Mouse (Mus musculus) kidney, adult 2 months (tissue): ENCODE measurements around the gene Gm10024. TPM values are rescaled to one million over a fixed set of nuclear protein-coding genes. Genes with fewer than 3 reads are reported as not detected.
A peak's percentile ranks its signal among the peaks of the same experiment; 100 is the strongest.
"Not testable (repeated sequence)": the region's sequence is repeated elsewhere in the genome, so short reads cannot be mapped to it uniquely, and the experiment has no call there.

Experiments
- DNase-seq: peaks from one replicate; pipeline ENCODE4 v3.0.0; 2021
- H3K27ac ChIP-seq: fragments of 200-500 bp; 2 replicates; pipeline ENCODE4 v1.5.1; 2012; ENCODE audit warnings: low read depth, low read length, control low read depth, inconsistent platforms; ENCODE audit not compliant: insufficient read depth
- H3K27me3 ChIP-seq: fragments of 200-500 bp; replicated peaks from 2 replicates; pipeline ENCODE4 v1.6.1; 2012; ENCODE audit warnings: mild to moderate bottlenecking, moderate library complexity, low read length, inconsistent platforms; ENCODE audit not compliant: control insufficient read depth, insufficient read depth
- H3K36me3 ChIP-seq: fragments of 200-500 bp; 2 replicates; pipeline ENCODE4 v1.6.1; 2012; ENCODE audit warnings: mild to moderate bottlenecking, moderate library complexity, low read length, inconsistent platforms; ENCODE audit not compliant: control insufficient read depth, insufficient read depth
- H3K4me1 ChIP-seq: fragments of 200-500 bp; 2 replicates; pipeline ENCODE4 v1.6.1; 2011; ENCODE audit warnings: low read length; ENCODE audit not compliant: control insufficient read depth, insufficient read depth
- H3K4me3 ChIP-seq: fragments of 200-500 bp; 2 replicates; pipeline ENCODE4 v1.5.1; 2011; ENCODE audit warnings: mild to moderate bottlenecking, low read depth, low read length, control low read depth; ENCODE audit not compliant: insufficient read depth
- CTCF ChIP-seq: fragments of 200-500 bp; conservative IDR thresholded peaks from 2 replicates; pipeline ENCODE4 v1.5.1; 2011; ENCODE audit warnings: low read depth, mild to moderate bottlenecking, control low read depth, low read length, moderate library complexity, mixed read lengths; ENCODE audit not compliant: insufficient read depth, insufficient read length
- POLR2A ChIP-seq: fragments of 200-500 bp; IDR thresholded peaks from one replicate; pipeline ENCODE4 v1.6.1; 2011; ENCODE audit warnings: low read depth, low read length, control low read depth
- WGBS: fragments of 180-500 bp; shearing (Covaris S2); methylation state at CpG from one replicate; pipeline ENCODE4 v1.1.7; 2018; 5-methylcytosine and 5-hydroxymethylcytosine counted together
- polyA plus RNA-seq: library from polyadenylated mRNA; depleted of rRNA; stranded (reverse); fragments of >200 nt; gene quantifications from 2 replicates; pipeline ENCODE4 v1.2.3, GENCODE M21; 2012

Gene Gm10024
- polyA plus RNA-seq, 1 experiment, result not detected

DNA sequence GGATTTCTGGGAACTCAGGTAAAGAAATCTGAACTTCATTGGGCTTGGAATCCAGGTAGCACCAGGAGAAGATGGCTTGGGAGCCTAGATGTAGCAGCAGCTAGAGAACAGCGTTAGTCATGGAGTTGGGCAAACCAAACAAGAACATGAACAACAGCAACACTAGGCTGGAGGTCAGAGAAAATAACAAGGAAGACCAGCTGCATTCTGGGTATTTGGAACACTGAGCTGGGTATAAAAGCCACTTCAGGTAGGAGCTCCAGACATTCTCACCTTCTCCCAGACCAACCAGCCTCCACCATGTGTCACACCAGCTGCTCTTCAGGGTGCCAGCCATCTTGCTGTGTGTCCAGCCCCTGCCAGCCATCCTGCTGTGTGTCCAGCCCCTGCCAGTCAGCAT, 4.9 kb upstream of the Gm10024 start, which contains the start of gene Gm10272:
Gene Gm10272 (plus strand): TSS at position 301 of the 400 bp plus-strand sequence.
- DNase-seq, result no peak
- WGBS, result 95% methylated on average over 1 of the region's 1 CpGs
- Histone ChIP-seq H3K4me3 (no peak within 1 kb of the TSS), H3K27ac (no peak within 1 kb of the TSS), H3K36me3 (no peaks in the 10 kb centered on the region), H3K4me1 (no peaks in the 10 kb centered on the region), H3K27me3 (no peaks in the 10 kb centered on the region)
- TF ChIP-seq POLR2A (no peak), CTCF (no peak)

GRCm38 (mm10) chr10:77709831-77710230, 1.4 kb upstream of the Gm10024 start:
- Histone ChIP-seq H3K27ac (no peak overlapping the region), H3K4me1 (no peaks in the 10 kb centered on the region), H3K36me3 (no peaks in the 10 kb centered on the region), H3K27me3 (no peaks in the 10 kb centered on the region), H3K4me3 (no peak overlapping the region)
- no peak for DNase-seq
- TF ChIP-seq CTCF (no peak), POLR2A (no peak)
- WGBS, result 79% methylated on average over 3 of the region's 3 CpGs

GRCm38 (mm10) chr10:77713734-77714133, 2.5 kb downstream of the Gm10024 start:
- Histone ChIP-seq H3K27me3 (no peaks in the 10 kb centered on the region), H3K4me1 (no peaks in the 10 kb centered on the region), H3K27ac (no peak overlapping the region), H3K36me3 (no peaks in the 10 kb centered on the region), H3K4me3 (no peak overlapping the region)
- TF ChIP-seq CTCF (no peak), POLR2A (no peak)
- 61% methylated on average over 4 of the region's 4 CpGs for WGBS
- DNase-seq, result no peak

DNA sequence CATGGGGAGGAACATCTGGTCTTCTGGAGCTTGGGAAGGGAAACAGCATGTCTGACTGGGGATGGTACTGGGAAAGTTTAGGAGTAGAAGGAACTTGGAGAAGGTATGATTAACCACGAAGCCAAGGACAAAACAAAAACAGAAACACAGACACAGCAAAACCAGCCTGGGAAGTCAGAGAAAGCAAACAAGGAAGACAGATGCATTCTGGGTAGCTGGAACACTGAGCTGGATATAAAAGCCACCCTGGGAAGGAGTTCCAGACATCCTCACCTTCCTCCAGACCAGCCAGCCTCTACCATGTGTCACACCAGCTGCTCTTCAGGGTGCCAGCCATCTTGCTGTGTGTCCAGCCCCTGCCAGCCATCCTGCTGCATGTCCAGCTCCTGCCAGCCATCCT, 4.2 kb downstream of the Gm10024 start, which contains the start of gene Gm10142:
Gene Gm10142 (plus strand): TSS at position 301 of the 400 bp plus-strand sequence.
- Histone ChIP-seq H3K27me3 (no peaks in the 10 kb centered on the region), H3K4me1 (no peaks in the 10 kb centered on the region), H3K4me3 (no peak within 1 kb of the TSS), H3K36me3 (no peaks in the 10 kb centered on the region), H3K27ac (no peak within 1 kb of the TSS)
- no peak for TF ChIP-seq CTCF
- TF ChIP-seq POLR2A, result no peak
- no peak for DNase-seq
- 92% methylated on average over 1 of the region's 1 CpGs for WGBS

- not testable (repeated sequence) for DNase-seq, H3K27ac ChIP-seq, H3K4me1 ChIP-seq, H3K36me3 ChIP-seq, H3K27me3 ChIP-seq, H3K4me3 ChIP-seq
- 95% methylated on average over 1 of the region's 1 CpGs for WGBS
Measured at GRCm38 (mm10) chr10:77720299-77720698, 9.0 kb downstream of the Gm10024 start, which contains the start of gene Krtap12-1. TSS of gene Krtap12-1 (plus strand) at chr10:77720599.

GRCm38 (mm10) chr10:77724855-77725254, 13.6 kb downstream of the Gm10024 start:
- no peak overlapping the region for H3K27ac ChIP-seq
- no peak overlapping the region for H3K4me3 ChIP-seq
- TF ChIP-seq CTCF, result 0 out of 2 replicates have a peak, but pooled peaks have one; percentile 3
- no peak for TF ChIP-seq POLR2A
- H3K4me1 ChIP-seq, result no peaks in the 10 kb centered on the region
- no peak for DNase-seq
- no peaks in the 10 kb centered on the region for H3K27me3 ChIP-seq
- no peaks in the 10 kb centered on the region for H3K36me3 ChIP-seq
- 74% methylated on average over 8 of the region's 8 CpGs for WGBS

DNA sequence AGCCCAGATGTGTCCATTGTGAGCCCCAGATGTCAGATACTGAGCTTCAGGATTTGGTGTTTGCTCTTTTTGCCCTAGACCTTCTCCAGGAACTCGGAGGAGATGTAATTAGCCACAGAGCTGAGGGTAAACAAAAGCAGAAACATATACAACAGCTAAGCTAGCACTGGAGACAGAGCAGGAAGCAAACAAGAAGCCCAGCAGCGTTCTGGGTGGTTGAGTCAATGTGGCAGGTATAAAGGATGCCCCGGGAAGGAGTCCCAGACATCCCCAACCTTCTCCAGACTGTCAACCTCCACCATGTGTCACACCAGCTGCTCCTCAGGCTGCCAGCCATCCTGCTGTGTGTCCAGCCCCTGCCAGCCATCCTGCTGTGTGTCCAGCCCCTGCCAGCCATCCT, 14.9 kb downstream of the Gm10024 start, which contains the start of gene Gm10100:
Gene Gm10100 (plus strand): TSS at position 301 of the 400 bp plus-strand sequence.
- WGBS, result 36% methylated on average over 3 of the region's 3 CpGs
- Histone ChIP-seq H3K36me3 (no peaks in the 10 kb centered on the region), H3K4me1 (no peaks in the 10 kb centered on the region), H3K4me3 (no peak within 1 kb of the TSS), H3K27me3 (no peaks in the 10 kb centered on the region), H3K27ac (no peak within 1 kb of the TSS)
- TF ChIP-seq CTCF, result no peak
- TF ChIP-seq POLR2A, result no peak
- DNase-seq, result no peak
